Mouse (Mus musculus) lung, embryonic 16.5 days (tissue): ENCODE measurements around the gene Arhgdib. TPM values are rescaled to one million over a fixed set of nuclear protein-coding genes. Genes with fewer than 3 reads are reported as not detected.

Experiments
- ATAC-seq: fragments of 200-750 bp; cut with Nextera tagmentation; 2 replicates; pipeline ENCODE4 v1.8.0; 2017; ENCODE audit warnings: low read depth, mild to moderate bottlenecking, moderate library complexity
- H3K27ac ChIP-seq: fragments of 300-500 bp; sonication (generic); 2 replicates; pipeline ENCODE4 v1.5.1; 2014; ENCODE audit warnings: mild to moderate bottlenecking, control low read depth, low read length
- H3K27me3 ChIP-seq: fragments of 300-500 bp; sonication (generic); 2 replicates; pipeline ENCODE4 v1.6.1; 2014; ENCODE audit warnings: low read depth, low read length, mixed read lengths; ENCODE audit not compliant: control insufficient read depth, insufficient read depth
- H3K36me3 ChIP-seq: fragments of 300-500 bp; sonication (generic); 2 replicates; pipeline ENCODE4 v1.6.1; 2014; ENCODE audit warnings: low read length; ENCODE audit not compliant: control insufficient read depth, insufficient read depth
- H3K4me1 ChIP-seq: fragments of 300-500 bp; sonication (generic); replicated peaks from 2 replicates; pipeline ENCODE4 v1.6.1; 2014; ENCODE audit warnings: low read length, mixed read lengths; ENCODE audit not compliant: control insufficient read depth, insufficient read depth
- H3K4me2 ChIP-seq: fragments of 300-500 bp; sonication (generic); 2 replicates; pipeline ENCODE4 v1.6.1; 2014; ENCODE audit warnings: low read depth, low read length, control low read depth
- H3K4me3 ChIP-seq: fragments of 300-500 bp; sonication (generic); 2 replicates; pipeline ENCODE4 v1.5.1; 2014; ENCODE audit warnings: mild to moderate bottlenecking, low read length, control low read depth
- H3K9ac ChIP-seq: fragments of 300-500 bp; sonication (generic); 2 replicates; pipeline ENCODE4 v1.6.1; 2014; ENCODE audit warnings: low read length, control low read depth
- H3K9me3 ChIP-seq: fragments of 300-500 bp; sonication (generic); 2 replicates; pipeline ENCODE4 v1.6.1; 2016; ENCODE audit warnings: low read length; ENCODE audit not compliant: control insufficient read depth
- WGBS: fragments of 180-500 bp; shearing (Covaris S2); extraction: QIAGEN DNeasy Blood & Tissue Kit; methylation state at CpG from one replicate; pipeline ENCODE4 v1.1.7; 2014; 5-methylcytosine and 5-hydroxymethylcytosine counted together
- polyA plus RNA-seq: library from polyadenylated mRNA; unstranded; fragments of >200 nt; fragmentation: Nextera tagmentation; extraction: Ambion mirVana; gene quantifications from 2 replicates; pipeline ENCODE4 v1.2.1, GENCODE M21; 2015

The Arhgdib gene
- polyA plus RNA-seq, 1 experiment from 2014 or later = 85.2 TPM

DNA sequence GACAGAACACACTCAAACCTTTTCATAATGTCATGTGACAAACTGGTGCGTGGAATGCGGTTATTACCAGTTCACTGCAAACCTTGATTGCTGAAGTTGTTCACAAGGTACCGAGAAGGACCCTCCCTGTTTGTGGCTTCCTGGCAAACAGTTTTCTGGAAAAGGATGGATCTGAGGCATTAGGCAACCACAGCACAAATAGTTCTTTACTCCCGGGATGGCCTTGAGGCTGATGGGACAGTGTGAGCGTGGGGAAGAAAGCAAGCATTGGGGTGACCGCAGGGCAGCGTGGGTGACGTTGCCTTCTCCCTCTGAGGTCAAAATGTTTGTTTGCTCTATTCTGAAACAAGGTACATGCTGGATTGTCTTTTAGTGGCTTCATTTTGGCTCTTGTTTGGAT, 13.0 kb upstream of the Arhgdib start:
- 77% methylated on average over 8 of the region's 8 CpGs for WGBS
- no peaks in the 10 kb centered on the region for H3K36me3 ChIP-seq
- no peaks in the 10 kb centered on the region for H3K9me3 ChIP-seq
- H3K27me3 ChIP-seq = no peaks in the 10 kb centered on the region
- H3K4me2 ChIP-seq = no peak overlapping the region
- H3K4me1 ChIP-seq = no peaks in the 10 kb centered on the region
- no peak overlapping the region for H3K27ac ChIP-seq
- H3K9ac ChIP-seq = no peak overlapping the region
- no peak overlapping the region for H3K4me3 ChIP-seq
- ATAC-seq = no peak

DNA sequence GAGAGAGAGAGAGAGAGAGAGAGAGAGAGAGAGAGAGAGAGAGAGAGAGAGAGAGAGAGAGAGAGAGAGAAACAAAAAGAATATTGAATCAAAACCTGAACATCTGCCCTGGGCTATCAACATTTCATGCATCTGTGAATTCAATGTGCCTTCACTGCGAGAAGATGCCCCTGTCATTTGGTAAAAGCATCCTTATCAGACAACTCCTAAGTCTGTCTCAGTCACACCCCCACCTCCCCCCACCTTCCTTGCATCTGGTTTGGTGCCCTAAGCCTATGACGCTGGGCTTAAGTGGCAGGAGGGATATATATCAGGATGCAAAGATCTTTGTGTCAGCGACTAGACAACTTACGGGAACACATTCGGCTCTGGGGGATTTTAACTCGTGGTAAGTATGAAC, 12.5 kb upstream of the Arhgdib start:
- Histone ChIP-seq H3K4me1 (no peaks in the 10 kb centered on the region), H3K4me2 (no peak overlapping the region)

DNA sequence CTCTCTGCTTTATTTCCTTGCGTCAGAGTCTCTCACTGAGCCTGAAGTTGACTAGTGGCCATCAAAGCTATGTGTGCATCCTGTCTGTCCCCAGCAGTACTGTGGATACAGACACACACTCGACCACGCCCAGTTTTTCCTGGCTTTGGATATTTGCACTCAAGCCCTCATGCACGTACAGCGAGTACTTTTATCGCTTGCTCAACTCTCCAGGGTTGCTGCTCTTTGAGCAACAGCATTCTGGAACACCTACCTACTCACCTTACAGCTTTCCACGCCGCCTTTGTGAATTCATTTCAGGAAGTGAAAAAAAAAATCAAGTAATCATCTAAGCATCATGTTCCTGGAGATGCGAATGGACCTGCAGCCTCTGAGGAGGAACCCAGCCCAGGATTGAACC, 11.2 kb upstream of the Arhgdib start:
- no peak overlapping the region for H3K4me2 ChIP-seq
- H3K4me3 ChIP-seq = no peak overlapping the region
- no peaks in the 10 kb centered on the region for H3K9me3 ChIP-seq
- no peaks in the 10 kb centered on the region for H3K4me1 ChIP-seq
- H3K36me3 ChIP-seq = no peaks in the 10 kb centered on the region
- ATAC-seq = no peak
- no peaks in the 10 kb centered on the region for H3K27me3 ChIP-seq
- H3K27ac ChIP-seq = no peak overlapping the region
- no peak overlapping the region for H3K9ac ChIP-seq
- 72% methylated on average over 9 of the region's 9 CpGs for WGBS

More for the DNA sequence above, 12.5 kb upstream of the Arhgdib start:
- H3K27me3 ChIP-seq = no peaks in the 10 kb centered on the region
- H3K4me3 ChIP-seq = no peak overlapping the region
- no peak overlapping the region for H3K27ac ChIP-seq
- no peak for ATAC-seq
- 74% methylated on average over 6 of the region's 6 CpGs for WGBS
- no peaks in the 10 kb centered on the region for H3K9me3 ChIP-seq
- H3K36me3 ChIP-seq = no peaks in the 10 kb centered on the region
- H3K9ac ChIP-seq = no peak overlapping the region

DNA sequence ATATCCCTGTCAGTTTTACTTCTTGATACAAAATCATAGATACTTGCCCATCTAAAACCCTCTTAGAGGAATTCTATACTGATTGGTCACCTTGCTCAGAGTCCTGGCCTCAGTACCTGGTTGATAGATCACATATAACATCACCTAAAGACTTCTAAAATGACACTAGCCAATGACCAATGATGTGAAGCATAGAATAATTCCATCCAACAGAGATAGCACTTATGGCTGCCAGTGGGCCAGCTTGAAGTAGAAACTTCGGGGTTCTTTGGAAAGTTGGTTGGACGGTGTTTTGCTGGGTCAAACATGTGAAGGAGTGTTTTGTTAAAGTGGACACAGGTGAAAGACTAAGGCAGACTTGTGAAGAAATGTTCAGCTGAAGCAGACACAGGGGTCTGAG, 8.5 kb upstream of the Arhgdib start:
- ATAC-seq = no peak
- H3K9ac ChIP-seq = no peak overlapping the region
- no peak overlapping the region for H3K4me3 ChIP-seq
- no peak overlapping the region for H3K4me2 ChIP-seq
- no peaks in the 10 kb centered on the region for H3K4me1 ChIP-seq
- no peak overlapping the region for H3K27ac ChIP-seq
- H3K9me3 ChIP-seq = no peaks in the 10 kb centered on the region
- H3K27me3 ChIP-seq = no peaks in the 10 kb centered on the region
- WGBS = 87% methylated on average over 2 of the region's 2 CpGs
- H3K36me3 ChIP-seq = no peaks in the 10 kb centered on the region

DNA sequence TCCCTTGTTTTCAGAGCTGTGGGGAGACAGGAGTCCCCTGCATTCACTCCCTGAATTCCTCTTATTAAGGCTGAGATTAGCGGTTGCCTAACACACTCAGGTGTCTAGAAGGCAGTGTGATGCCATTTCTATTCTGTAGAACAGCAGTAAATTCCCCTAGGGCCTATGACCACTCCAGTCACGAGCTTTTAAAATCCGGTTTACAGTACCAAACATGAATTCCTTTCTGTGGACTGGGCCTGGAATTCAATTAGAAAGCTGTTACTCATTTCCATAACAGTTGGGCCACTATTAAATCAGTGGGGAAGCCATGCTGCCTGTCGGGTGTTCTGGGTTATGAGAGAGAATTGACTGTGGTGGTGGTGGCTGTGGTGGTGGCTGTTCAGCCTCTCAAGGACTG, 6.0 kb upstream of the Arhgdib start:
- no peak overlapping the region for H3K4me3 ChIP-seq
- ATAC-seq = no peak
- H3K4me1 ChIP-seq = no peaks in the 10 kb centered on the region

DNA sequence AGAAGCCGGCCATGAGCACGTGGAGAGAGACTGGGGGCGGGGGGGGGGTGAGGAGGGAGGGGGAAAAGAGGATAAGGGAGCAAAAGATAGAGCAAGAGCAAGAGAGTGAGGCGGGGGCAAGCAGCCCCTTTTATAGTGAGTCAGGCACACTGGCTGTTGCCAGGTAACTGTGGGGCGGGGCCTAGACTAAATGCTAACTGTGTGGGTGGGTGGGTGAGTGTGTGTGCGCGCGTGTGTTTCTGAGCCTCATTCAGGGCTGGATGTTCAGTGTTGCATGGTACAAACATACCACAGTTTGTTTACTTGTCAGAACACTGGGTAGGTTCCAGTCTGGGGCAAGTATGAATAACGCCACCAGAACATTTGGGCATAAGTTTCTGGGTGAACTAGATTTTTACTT, 5.2 kb upstream of the Arhgdib start:
- H3K4me2 ChIP-seq = no peak overlapping the region
- H3K27me3 ChIP-seq = no peaks in the 10 kb centered on the region
- H3K9ac ChIP-seq = no peak overlapping the region
- H3K36me3 ChIP-seq = no peaks in the 10 kb centered on the region
- no peaks in the 10 kb centered on the region for H3K9me3 ChIP-seq
- WGBS = 43% methylated on average over 9 of the region's 9 CpGs
- no peak overlapping the region for H3K27ac ChIP-seq
- H3K4me3 ChIP-seq = no peak overlapping the region
- peak; percentile 38; the same call in 1 of the 2 replicates for ATAC-seq
- no peaks in the 10 kb centered on the region for H3K4me1 ChIP-seq

More for the DNA sequence above, 6.0 kb upstream of the Arhgdib start:
- Histone ChIP-seq H3K27me3 (no peaks in the 10 kb centered on the region), H3K36me3 (no peaks in the 10 kb centered on the region), H3K27ac (no peak overlapping the region), H3K4me2 (no peak overlapping the region), H3K9me3 (no peaks in the 10 kb centered on the region), H3K9ac (no peak overlapping the region)
- WGBS = 72% methylated on average over 4 of the region's 4 CpGs

DNA sequence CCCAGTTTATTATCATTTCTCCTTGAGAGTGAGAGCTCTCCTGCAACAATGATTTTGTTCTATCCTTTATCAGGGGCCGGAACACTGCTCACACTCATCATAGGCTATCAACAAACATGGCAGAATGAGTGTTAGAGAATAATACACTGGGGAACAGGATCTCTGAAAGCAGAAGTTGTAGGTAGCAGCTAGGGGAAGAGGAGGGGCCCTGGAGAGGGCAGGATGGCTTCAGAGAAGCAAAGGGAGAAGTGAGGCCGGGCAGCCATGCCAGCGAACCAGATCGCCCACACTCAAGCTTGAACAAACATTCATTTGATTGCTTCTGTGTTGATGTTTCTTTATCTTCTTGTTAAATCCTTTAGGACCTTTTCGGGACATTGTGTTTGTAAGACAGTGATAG, 4.5 kb upstream of the Arhgdib start:
- Histone ChIP-seq H3K4me1 (peaks cover 7% of the 10 kb centered on the region), H3K36me3 (no peaks in the 10 kb centered on the region), H3K27me3 (no peaks in the 10 kb centered on the region), H3K4me3 (no peak overlapping the region), H3K4me2 (no peak overlapping the region), H3K9me3 (no peaks in the 10 kb centered on the region), H3K9ac (no peak overlapping the region), H3K27ac (no peak overlapping the region)
- no peak for ATAC-seq
- 58% methylated on average over 5 of the region's 5 CpGs for WGBS

DNA sequence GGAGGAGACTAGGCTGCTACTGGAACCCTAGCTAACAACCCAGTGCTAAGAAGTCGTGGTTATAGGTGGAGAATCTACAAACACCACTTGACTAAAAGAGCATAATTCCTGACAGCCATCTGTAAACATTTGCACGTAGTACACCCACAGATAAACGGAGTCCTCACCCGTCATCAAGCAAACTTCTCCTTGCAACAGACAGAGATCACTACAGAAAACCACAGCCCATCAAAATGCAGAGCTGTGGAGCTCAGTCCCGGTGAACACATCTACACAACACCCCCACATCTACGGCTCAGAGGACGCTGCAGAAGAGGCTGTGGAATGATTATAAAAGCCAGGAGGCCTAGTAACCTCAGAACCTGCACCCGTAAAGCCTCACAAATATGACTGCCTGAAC, 2.8 kb upstream of the Arhgdib start:
- H3K4me2 ChIP-seq = no peak overlapping the region
- no peak overlapping the region for H3K27ac ChIP-seq
- WGBS = 59% methylated on average over 8 of the region's 8 CpGs
- H3K4me1 ChIP-seq = peaks cover 18% of the 10 kb centered on the region
- ATAC-seq = no peak
- H3K27me3 ChIP-seq = no peaks in the 10 kb centered on the region
- no peak overlapping the region for H3K9ac ChIP-seq
- H3K4me3 ChIP-seq = no peak overlapping the region
- H3K36me3 ChIP-seq = no peaks in the 10 kb centered on the region
- no peaks in the 10 kb centered on the region for H3K9me3 ChIP-seq

DNA sequence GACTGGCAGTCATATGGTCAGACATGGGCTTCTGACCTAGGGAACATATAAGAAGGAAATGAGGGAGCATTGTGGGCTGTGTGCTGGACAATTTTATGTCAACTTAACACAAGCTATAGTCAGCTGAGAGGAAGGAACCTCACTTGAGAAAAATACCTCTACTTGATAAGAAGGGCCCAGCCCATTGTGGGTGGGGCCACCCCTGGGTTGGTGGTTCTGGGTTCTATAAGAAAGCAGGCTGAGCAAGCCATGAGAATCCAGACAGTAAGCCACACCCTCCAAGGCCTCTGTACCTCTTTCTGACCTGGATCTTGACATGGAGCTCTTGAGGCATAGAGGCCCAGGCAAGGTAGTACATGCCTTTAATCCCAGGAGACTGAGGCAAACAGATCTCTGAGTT, 1.7 kb upstream of the Arhgdib start:
- no peak overlapping the region for H3K27ac ChIP-seq
- H3K9me3 ChIP-seq = no peaks in the 10 kb centered on the region
- H3K4me3 ChIP-seq = no peak overlapping the region
- H3K27me3 ChIP-seq = no peaks in the 10 kb centered on the region
- H3K4me2 ChIP-seq = no peak overlapping the region
- no peak for ATAC-seq
- no peaks in the 10 kb centered on the region for H3K36me3 ChIP-seq
- H3K9ac ChIP-seq = no peak overlapping the region
- H3K4me1 ChIP-seq = peaks cover 20% of the 10 kb centered on the region

DNA sequence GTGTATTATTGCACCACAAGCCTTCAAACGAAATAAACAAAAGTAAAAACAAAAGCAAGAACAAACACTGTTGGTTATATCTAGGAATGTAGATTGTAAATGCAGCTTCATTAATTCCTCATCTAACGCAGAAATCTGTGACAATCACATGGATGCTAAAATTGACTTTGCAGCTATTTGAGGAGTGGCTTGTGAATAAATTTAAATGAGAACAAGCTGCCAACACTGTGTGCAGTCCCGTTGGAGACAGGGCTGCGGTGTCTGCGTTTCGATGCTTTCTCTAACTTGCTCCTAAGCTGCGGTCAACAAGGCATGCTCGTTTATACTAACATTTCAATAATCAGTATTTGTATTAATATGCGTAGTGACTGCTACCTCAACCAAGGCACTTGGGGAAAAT, 581 bp upstream of the Arhgdib start:
- no peak for ATAC-seq

More for the DNA sequence above, 581 bp upstream of the Arhgdib start:
- H3K9ac ChIP-seq = no peak overlapping the region
- no peak overlapping the region for H3K27ac ChIP-seq
- H3K4me2 ChIP-seq = no peak overlapping the region
- H3K9me3 ChIP-seq = no peaks in the 10 kb centered on the region
- no peaks in the 10 kb centered on the region for H3K36me3 ChIP-seq
- peaks cover 20% of the 10 kb centered on the region for H3K4me1 ChIP-seq
- 71% methylated on average over 9 of the region's 9 CpGs for WGBS
- no peaks in the 10 kb centered on the region for H3K27me3 ChIP-seq
- H3K4me3 ChIP-seq = no peak overlapping the region
